Mouse (Mus musculus): ENCODE measurements around the gene Sacs. TPM values are rescaled to one million over a fixed set of nuclear protein-coding genes. Genes with fewer than 3 reads are reported as not detected.

Gene Sacs
- total RNA-seq, 2 experiments from 2014 or later: 59.9 to 62.8 TPM

Other genes starting within 250 kb of the Sacs start
- 10 to 100 TPM; 50.2 to 59.7 TPM for gene Tnfrsf19, start 92.0 kb upstream of the Sacs start, total RNA-seq (2021)
- not detected for gene Sgcg, start 120.0 kb downstream of the Sacs start, total RNA-seq (2021)
- under 1 TPM; 0.27 to 0.35 TPM for gene Arl11, start 171.3 kb downstream of the Sacs start, total RNA-seq (2021)
- gene Ebpl, start 222.0 kb downstream of the Sacs start, total RNA-seq (2021): 1 to 10 TPM; 3.4 to 4.8 TPM